Mouse (Mus musculus) liver, adult 2 months (tissue): ENCODE measurements at regions not wholly inside any gene's neighbourhood (a gene's known extent, or its start where the extent isn't known, plus 50 kb on each side); places are given as distances from the start of the nearest gene placed in this dataset.

ENCODE experiments used
- CTCF ChIP-seq: fragments of 200-500 bp; IDR thresholded peaks from 2 replicates; pipeline ENCODE4 v1.5.1; 2011; ENCODE audit warnings: low read depth, low read length, control low read depth
- POLR2A ChIP-seq: fragments of 200-500 bp; IDR thresholded peaks from 2 replicates; pipeline ENCODE4 v1.6.1; 2011; ENCODE audit warnings: low read length, control low read depth; ENCODE audit not compliant: insufficient read depth; ENCODE audit errors: extremely low read depth

DNA sequence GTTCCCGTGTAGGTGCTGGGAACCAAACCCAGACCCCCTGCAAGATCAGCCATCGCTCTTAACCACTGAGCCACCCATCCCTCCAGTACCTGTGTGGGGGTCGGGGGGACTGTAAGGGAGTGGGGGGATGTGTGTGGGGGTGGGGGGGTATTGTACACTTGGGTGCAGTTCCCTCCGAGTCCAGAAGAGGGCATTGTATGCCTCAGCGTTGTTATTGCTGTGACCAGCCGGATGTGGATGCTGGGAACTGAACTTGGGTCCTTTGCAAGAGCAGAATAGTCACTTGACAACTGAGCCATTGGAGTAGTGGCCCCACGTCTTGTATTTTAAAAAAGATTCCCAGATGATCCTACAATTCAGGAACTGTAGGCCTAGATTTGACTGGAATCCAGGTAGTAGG, 64.2 kb upstream of the Sec14l1 start:
- TF ChIP-seq CTCF (no peak), POLR2A (no peak)
